Mouse (Mus musculus): ENCODE measurements around the gene Ube2v1.

DNA sequence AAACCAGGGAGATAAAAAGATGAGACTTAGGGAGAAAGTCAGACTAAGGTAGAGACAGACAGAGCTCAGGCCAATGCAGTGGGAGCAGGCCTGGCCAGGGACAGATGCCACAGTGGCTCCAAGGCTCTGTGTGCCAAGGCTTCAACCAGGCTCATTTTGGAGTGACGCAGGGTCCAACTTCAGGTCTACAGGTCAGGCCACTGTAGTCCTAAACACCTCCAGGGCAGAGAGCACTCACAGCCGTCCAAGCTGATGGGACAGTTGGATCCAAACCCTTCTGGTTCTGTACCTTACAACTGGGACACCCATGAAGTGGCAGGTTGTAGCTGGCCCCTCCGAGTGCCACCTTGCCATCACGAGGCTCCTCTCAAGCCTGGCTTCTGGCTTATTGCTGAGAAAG, 26.1 kb upstream of the Ube2v1 start:
- TF ChIP-seq POLR2A (IDR thresholded peaks at IDR 0.05; ENCODE audit: borderline replicate concordance, extremely low read depth, low read depth, low read length) (no peak), CTCF (IDR thresholded peaks at IDR 0.05; ENCODE audit: insufficient read depth, low read length) (no peak)

Data from lung, adult 2 months (tissue).